In the genomic region with DNA sequence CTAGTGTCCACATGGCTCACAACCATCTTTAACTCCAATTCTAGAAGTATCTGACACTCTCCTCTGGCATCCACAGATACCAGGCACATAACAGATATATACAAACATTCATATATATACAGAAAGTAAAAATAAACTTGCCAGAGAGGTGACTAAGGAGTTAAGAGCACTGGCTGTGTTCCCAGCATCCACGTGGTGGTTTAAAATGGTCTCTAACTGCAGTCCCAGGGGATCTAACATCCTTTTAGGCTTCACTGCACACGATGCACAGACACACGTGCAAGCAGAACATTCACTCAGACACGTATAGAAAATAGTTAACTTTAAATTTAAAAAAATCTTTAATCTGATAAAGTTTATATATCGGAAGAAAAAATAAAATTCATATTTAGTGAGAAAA, we compare ENCODE assay signal across 22 mouse cellular contexts. TPM values are rescaled to one million over a fixed set of nuclear protein-coding genes. Genes with fewer than 3 reads are reported as not detected.
DNase-seq lines count a peak whose midpoint lies in the region; ATAC-seq and TF ChIP-seq lines count a peak whose summit lies in the region.
"Had no signal": no experiment of that assay in that cellular context is flagged by ENCODE, and none has a peak within 500 bp of the region (broad histone marks: within the 10 kb centered on the region; RNA-seq: fewer than 3 reads in every experiment).

No protein-coding gene starts in this region.

- DNase-seq in heart, adult 18-20 months, result peak; percentile 6 to 28
- DNase-seq in heart, adult 2 months, result no peak
- peak; percentile 29 for DNase-seq in kidney, postnatal 0 days (ENCODE audit: low spot score)
- no peak for DNase-seq in kidney, adult 18-20 months
- DNase-seq in retina, embryonic 14.5 days (ENCODE audit: low spot score), result peak; percentile 29
- no peak for DNase-seq in retina, postnatal 1 day
- DNase-seq in splenic B cell, adult 2 months (ENCODE audit: low read depth, low spot score), result peak; percentile 63
- DNase-seq: adrenal gland, postnatal 25 days; cerebellum, adult 11-12 months; cerebellum, postnatal 14 days; embryo, embryonic 11 days; gastrocnemius, postnatal 14 days; liver, postnatal 0 days; lung, postnatal 14 days; thymus, postnatal 14 days had no signal

- peaks cover 5% of the 10 kb centered on the region for H3K36me3 ChIP-seq in heart, adult 2 months (ENCODE audit: control insufficient read depth, insufficient read depth, low read length)
- H3K36me3 ChIP-seq in kidney, postnatal 0 days (ENCODE audit: insufficient read depth, low read length), result no peaks in the 10 kb centered on the region; the same call in 1 of the 2 replicates
- no peaks in the 10 kb centered on the region for H3K36me3 ChIP-seq in splenic B cell, adult 2 months (ENCODE audit: control insufficient read depth, insufficient read depth, low read length, poor library complexity, severe bottlenecking)
- H3K36me3 ChIP-seq in hindbrain, embryonic 16.5 days (ENCODE audit: control insufficient read depth, insufficient read depth, low read length), result no peaks in the 10 kb centered on the region

- no peaks in the 10 kb centered on the region; the same call in 1 of the 2 replicates for H3K79me2 ChIP-seq in heart, adult 2 months (replicated peaks; ENCODE audit: control insufficient read depth, insufficient read depth, low read length)

- intact Hi-C loops in heart, adult 2 months (cut with DNase I), result no loop called here

- ATAC-seq in kidney, postnatal 0 days (replicated peaks; ENCODE audit: low FRiP score, low read depth), result no peak
- ATAC-seq in hindbrain, embryonic 16.5 days, result no peak
- ATAC-seq: activated CD4-positive, CD25-positive, alpha-beta regulatory T cell, adult 4 months; liver, postnatal 0 days; midbrain, embryonic 16.5 days had no signal

- TF ChIP-seq POLR2A in heart, adult 2 months (IDR thresholded peaks at IDR 0.05; ENCODE audit: insufficient read depth, low read depth, low read length), result no peak

- H3K27me3 ChIP-seq in heart, adult 2 months (ENCODE audit: control insufficient read depth, insufficient read depth, low read length), result no peaks in the 10 kb centered on the region
- no peaks in the 10 kb centered on the region for H3K27me3 ChIP-seq in kidney, postnatal 0 days (ENCODE audit: insufficient read depth, low read length)
- H3K27me3 ChIP-seq in splenic B cell, adult 2 months (ENCODE audit: control insufficient read depth, insufficient read depth, low read length, poor library complexity, severe bottlenecking), result no peaks in the 10 kb centered on the region
- no peaks in the 10 kb centered on the region for H3K27me3 ChIP-seq in hindbrain, embryonic 16.5 days (replicated peaks; ENCODE audit: control insufficient read depth, insufficient read depth, low read length)
- H3K27me3 ChIP-seq: hindbrain, embryonic 13.5 days; kidney, embryonic 15.5 days; megakaryocyte, embryonic 14.5 days had no signal

- H3K9me3 ChIP-seq in kidney, postnatal 0 days (replicated peaks; ENCODE audit: low read length), result no peaks in the 10 kb centered on the region
- H3K9me3 ChIP-seq in hindbrain, embryonic 16.5 days (ENCODE audit: control insufficient read depth, low read length), result no peaks in the 10 kb centered on the region
- H3K9me3 ChIP-seq: forebrain, embryonic 10.5 days; hindbrain, embryonic 13.5 days; kidney, embryonic 15.5 days; megakaryocyte, embryonic 14.5 days had no signal

- no peak overlapping the region for H3K9ac ChIP-seq in heart, adult 2 months (ENCODE audit: low read depth, low read length)
- no peak overlapping the region for H3K9ac ChIP-seq in kidney, postnatal 0 days (ENCODE audit: low read depth, low read length)
- no peak overlapping the region for H3K9ac ChIP-seq in hindbrain, embryonic 16.5 days (ENCODE audit: low read depth, low read length)
- H3K9ac ChIP-seq: hindbrain, embryonic 13.5 days; kidney, embryonic 15.5 days; liver, postnatal 0 days had no signal

- no peak for TF ChIP-seq EP300 in heart, adult 2 months (IDR thresholded peaks at IDR 0.05; ENCODE audit: insufficient read depth, low read depth, low read length)

- no peak overlapping the region for H3K4me2 ChIP-seq in kidney, postnatal 0 days (ENCODE audit: low read length)
- H3K4me2 ChIP-seq in hindbrain, embryonic 16.5 days (ENCODE audit: low read length), result no peak overlapping the region
- H3K4me2 ChIP-seq: hindbrain, embryonic 13.5 days; kidney, embryonic 15.5 days had no signal

- no peak for TF ChIP-seq CTCF in heart, adult 2 months (IDR thresholded peaks at IDR 0.05)
- no peak for TF ChIP-seq CTCF in kidney, postnatal 0 days (IDR thresholded peaks at IDR 0.05; ENCODE audit: low read depth)

- no peak overlapping the region for H3K4me3 ChIP-seq in heart, adult 2 months
- no peak overlapping the region for H3K4me3 ChIP-seq in kidney, postnatal 0 days (replicated peaks; ENCODE audit: low read depth, low read length)
- no peak overlapping the region for H3K4me3 ChIP-seq in hindbrain, embryonic 16.5 days (ENCODE audit: low read length)
- H3K4me3 ChIP-seq: forebrain, embryonic 10.5 days; hindbrain, embryonic 13.5 days; kidney, embryonic 15.5 days; megakaryocyte, embryonic 14.5 days had no signal

- no peak overlapping the region for H3K27ac ChIP-seq in heart, adult 2 months
- H3K27ac ChIP-seq in kidney, postnatal 0 days, result no peak overlapping the region
- H3K27ac ChIP-seq in hindbrain, embryonic 16.5 days (ENCODE audit: low read depth, low read length), result no peak overlapping the region
- H3K27ac ChIP-seq: forebrain, embryonic 10.5 days; hindbrain, embryonic 13.5 days; kidney, embryonic 15.5 days had no signal

- peaks cover 1% of the 10 kb centered on the region; the same call in 1 of the 2 replicates for H3K4me1 ChIP-seq in heart, adult 2 months (ENCODE audit: control insufficient read depth, insufficient read depth, low read length)
- no peaks in the 10 kb centered on the region for H3K4me1 ChIP-seq in kidney, postnatal 0 days (replicated peaks; ENCODE audit: insufficient read depth, low read length)
- no peaks in the 10 kb centered on the region for H3K4me1 ChIP-seq in hindbrain, embryonic 16.5 days (ENCODE audit: control insufficient read depth, insufficient read depth, low read depth, low read length)
- H3K4me1 ChIP-seq: forebrain, embryonic 10.5 days; hindbrain, embryonic 13.5 days; kidney, embryonic 15.5 days had no signal

- WGBS in heart, adult 2 months, result 26% methylated on average over 5 of the region's 5 CpGs
- WGBS in kidney, postnatal 0 days, result 42% methylated on average over 5 of the region's 5 CpGs
- 43% methylated on average over 5 of the region's 5 CpGs for WGBS in hindbrain, embryonic 16.5 days

RNA-seq across cellular contexts. Expression of a gene that starts 16.3 kb away (rescaled TPM):
- total RNA-seq in heart, adult 18-20 months (2021), result 1 to 10 TPM; 9.8 to 10.0 TPM
- total RNA-seq in heart, adult 2 months (2021), result 10 to 100 TPM in 1 of 2 experiments, 1 to 10 TPM in 1; 7.1 to 11.8 TPM
- polyA plus RNA-seq in heart, adult 2 months (2012; rRNA removed), result 1.1 and 2.1 TPM in 2 replicates
- 76.3 TPM in 2 replicates for polyA plus RNA-seq in kidney, postnatal 0 days (2015; fragmentation: Nextera tagmentation; extraction: Ambion mirVana)
- 37.8 and 50.0 TPM in 2 replicates for polyA plus RNA-seq in hindbrain, embryonic 16.5 days (2015; fragmentation: Nextera tagmentation; extraction: Ambion mirVana)

Comparison
In these comparisons a context has a peak if more than half of its experiments do, and no peak if none do; other contexts are left out.
1. DNase-seq: peak in heart, adult 18-20 months (2 of 2), kidney, postnatal 0 days (single experiment), retina, embryonic 14.5 days (single experiment) and splenic B cell, adult 2 months (single experiment); none in heart, adult 2 months (0 of 2), kidney, adult 18-20 months (single experiment) and retina, postnatal 1 day (single experiment).
2. RNA of a gene that starts 16.3 kb away (polyA plus RNA-seq): 76.3 TPM in kidney, postnatal 0 days and 37.8 to 50.0 TPM in hindbrain, embryonic 16.5 days; 1.1 to 2.1 TPM in heart, adult 2 months; every median in the first group is over 10 times any median in the second.